Mouse (Mus musculus) thymus, adult 2 months (tissue): ENCODE measurements around the gene Ino80. TPM values are rescaled to one million over a fixed set of nuclear protein-coding genes. Genes with fewer than 3 reads are reported as not detected.

Experiments used
- DNase-seq: peaks from one replicate; pipeline ENCODE4 v3.0.0; 2021
- H3K27ac ChIP-seq: fragments of 200-500 bp; 2 replicates; pipeline ENCODE4 v1.5.1; 2012; ENCODE audit warnings: low read length, control low read depth; ENCODE audit not compliant: control insufficient read depth, insufficient read depth
- H3K27me3 ChIP-seq: fragments of 200-500 bp; 2 replicates; pipeline ENCODE4 v1.6.1; 2012; ENCODE audit warnings: mild to moderate bottlenecking, low read length, moderate library complexity, mixed read lengths; ENCODE audit not compliant: control insufficient read depth, insufficient read depth
- H3K36me3 ChIP-seq: fragments of 200-500 bp; 2 replicates; pipeline ENCODE4 v1.6.1; 2012; ENCODE audit warnings: mild to moderate bottlenecking, low read length, moderate library complexity; ENCODE audit not compliant: control insufficient read depth, insufficient read depth
- H3K4me1 ChIP-seq: fragments of 200-500 bp; replicated peaks from 2 replicates; pipeline ENCODE4 v1.6.1; 2012; ENCODE audit warnings: low read length; ENCODE audit not compliant: control insufficient read depth, insufficient read depth
- H3K4me3 ChIP-seq: fragments of 200-500 bp; 2 replicates; pipeline ENCODE4 v1.5.1; 2012; ENCODE audit warnings: mild to moderate bottlenecking, low read length, control low read depth, moderate library complexity; ENCODE audit not compliant: control insufficient read depth, insufficient read depth
- CTCF ChIP-seq: fragments of 200-500 bp; IDR thresholded peaks from 2 replicates; pipeline ENCODE4 v1.5.1; 2012; ENCODE audit warnings: mild to moderate bottlenecking, control low read depth, low read length, moderate library complexity, borderline replicate concordance; ENCODE audit not compliant: control insufficient read depth, poor library complexity, insufficient read depth; ENCODE audit errors: extremely low read depth
- POLR2A ChIP-seq: fragments of 200-500 bp; IDR thresholded peaks from 2 replicates; pipeline ENCODE4 v1.6.1; 2012; ENCODE audit warnings: mild to moderate bottlenecking, low read length, control low read depth, moderate library complexity; ENCODE audit not compliant: control insufficient read depth, poor library complexity, insufficient read depth; ENCODE audit errors: extremely low read depth
- WGBS: fragments of 180-500 bp; shearing (Covaris S2); methylation state at CpG from one replicate; pipeline ENCODE4 v1.1.7; 2018; 5-methylcytosine and 5-hydroxymethylcytosine counted together
- polyA plus RNA-seq: library from polyadenylated mRNA; depleted of rRNA; stranded (reverse); fragments of >200 nt; gene quantifications from 2 replicates; pipeline ENCODE4 v1.2.3, GENCODE M21; 2012

The Ino80 gene
- polyA plus RNA-seq, 1 experiment: 16.1 TPM

GRCm38 (mm10) chr2:119411674-119412073 lies 65.8 kb downstream of the Ino80 start:
- H3K27ac ChIP-seq: no peak overlapping the region
- DNase-seq: no peak

DNA sequence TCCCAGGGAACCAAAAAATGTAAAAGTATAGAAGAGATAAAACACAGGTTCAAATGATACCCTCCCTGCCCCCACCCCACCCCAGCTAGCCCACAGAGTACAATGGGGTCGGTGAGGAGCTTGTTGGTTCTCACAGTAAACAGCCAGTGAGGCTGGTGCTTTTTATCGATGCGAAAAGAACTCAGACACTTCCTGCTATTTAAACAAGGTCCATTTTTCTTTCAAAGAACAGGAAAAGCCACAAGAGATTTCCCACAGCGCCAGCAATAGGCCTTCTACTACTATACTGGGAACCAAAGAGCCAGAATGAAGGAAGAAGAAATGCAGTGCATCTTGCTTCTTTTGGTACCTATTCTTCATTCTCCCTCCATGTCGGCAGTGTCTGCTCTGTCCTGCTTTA lies 66.5 kb downstream of the Ino80 start:
- H3K27me3 ChIP-seq: no peaks in the 10 kb centered on the region
- peaks cover 40% of the 10 kb centered on the region for H3K36me3 ChIP-seq
- H3K4me1 ChIP-seq: no peaks in the 10 kb centered on the region
- H3K27ac ChIP-seq: no peak overlapping the region
- no peak for DNase-seq
- TF ChIP-seq POLR2A: no peak
- no peak overlapping the region for H3K4me3 ChIP-seq
- 83% methylated on average over 5 of the region's 5 CpGs for WGBS

More at GRCm38 (mm10) chr2:119411674-119412073, 65.8 kb downstream of the Ino80 start:
- H3K27me3 ChIP-seq: no peaks in the 10 kb centered on the region
- H3K4me1 ChIP-seq: no peaks in the 10 kb centered on the region
- TF ChIP-seq POLR2A (no peak), CTCF (no peak)
- H3K4me3 ChIP-seq: no peak overlapping the region
- WGBS: 83% methylated on average over 2 of the region's 2 CpGs
- H3K36me3 ChIP-seq: peaks cover 34% of the 10 kb centered on the region

GRCm38 (mm10) chr2:119408733-119409132 lies 68.8 kb downstream of the Ino80 start:
- Histone ChIP-seq H3K27me3 (no peaks in the 10 kb centered on the region), H3K4me1 (no peaks in the 10 kb centered on the region), H3K36me3 (peaks cover 52% of the 10 kb centered on the region), H3K27ac (no peak overlapping the region), H3K4me3 (no peak overlapping the region)
- no peak for DNase-seq
- TF ChIP-seq POLR2A: no peak
- no peak for TF ChIP-seq CTCF

- Histone ChIP-seq H3K4me3 (no peak overlapping the region), H3K4me1 (no peaks in the 10 kb centered on the region), H3K27ac (no peak overlapping the region), H3K36me3 (peaks cover 52% of the 10 kb centered on the region), H3K27me3 (no peaks in the 10 kb centered on the region)
- DNase-seq: no peak
- 94% methylated on average over 8 of the region's 8 CpGs for WGBS
- TF ChIP-seq CTCF: no peak
- no peak for TF ChIP-seq POLR2A
Observed at GRCm38 (mm10) chr2:119408278-119408677, 69.2 kb downstream of the Ino80 start.

- no peaks in the 10 kb centered on the region for H3K27me3 ChIP-seq
- no peaks in the 10 kb centered on the region for H3K4me1 ChIP-seq
- no peak overlapping the region for H3K27ac ChIP-seq
- no peak for DNase-seq
- H3K36me3 ChIP-seq: peaks cover 21% of the 10 kb centered on the region
- TF ChIP-seq CTCF (no peak), POLR2A (no peak)
- H3K4me3 ChIP-seq: no peak overlapping the region
Observed at GRCm38 (mm10) chr2:119399313-119399712, 78.2 kb downstream of the Ino80 start.

DNA sequence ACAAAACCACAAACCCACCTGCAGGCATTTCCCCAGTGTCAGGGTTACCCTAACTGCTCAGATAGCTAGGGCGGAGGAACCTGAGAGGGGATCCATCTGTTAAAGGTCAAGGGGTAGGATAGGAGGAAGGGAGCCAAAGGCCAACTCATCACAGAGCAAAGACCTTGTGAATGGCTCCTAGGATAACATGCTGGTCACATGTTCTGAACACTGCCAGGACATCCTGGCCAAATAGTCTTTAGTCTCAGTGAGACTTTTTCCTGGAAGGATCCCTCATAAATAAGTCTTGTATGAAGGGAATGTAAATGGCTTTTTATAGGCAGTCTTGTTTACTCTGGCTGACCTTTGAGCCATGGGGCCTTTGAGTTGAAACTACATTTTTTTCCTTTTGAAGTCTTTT lies 78.8 kb downstream of the Ino80 start:
- no peaks in the 10 kb centered on the region for H3K27me3 ChIP-seq
- peaks cover 20% of the 10 kb centered on the region for H3K36me3 ChIP-seq
- H3K4me1 ChIP-seq: no peaks in the 10 kb centered on the region
- 35% methylated on average over 1 of the region's 1 CpGs for WGBS
- no peak for TF ChIP-seq POLR2A
- TF ChIP-seq CTCF: no peak
- no peak overlapping the region for H3K27ac ChIP-seq
- no peak overlapping the region for H3K4me3 ChIP-seq
- DNase-seq: no peak

DNA sequence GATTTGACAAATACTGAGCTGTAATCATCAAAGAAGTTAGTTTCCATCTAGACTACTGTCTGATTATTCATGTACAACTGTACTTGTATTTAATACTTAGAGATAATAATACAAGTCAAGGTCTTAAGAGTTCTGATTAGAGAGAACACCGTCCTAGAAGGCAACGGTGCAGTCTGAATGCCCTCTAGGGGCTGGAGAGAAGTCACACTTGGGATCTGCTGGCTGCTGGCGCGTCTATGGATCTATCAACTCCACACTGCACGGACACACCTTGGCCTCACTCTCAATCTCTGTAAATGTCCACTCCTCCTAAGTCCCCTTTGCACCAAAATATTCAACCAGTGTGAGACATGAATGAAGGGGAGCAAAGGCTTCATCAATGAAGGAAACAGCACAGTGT lies 79.2 kb downstream of the Ino80 start:
- TF ChIP-seq POLR2A: no peak
- TF ChIP-seq CTCF: no peak
- Histone ChIP-seq H3K27me3 (no peaks in the 10 kb centered on the region), H3K27ac (no peak overlapping the region), H3K36me3 (peaks cover 20% of the 10 kb centered on the region), H3K4me1 (no peaks in the 10 kb centered on the region), H3K4me3 (no peak overlapping the region)
- WGBS: 94% methylated on average over 5 of the region's 5 CpGs
- no peak for DNase-seq
